Mouse (Mus musculus) midbrain, embryonic 15.5 days (tissue): Measurements from ENCODE around the gene Arhgap28. TPM values are rescaled to one million over a fixed set of nuclear protein-coding genes. Genes with fewer than 3 reads are reported as not detected.

ENCODE experiments used
- ATAC-seq: fragments of 200-750 bp; cut with Nextera tagmentation; replicated peaks from 2 replicates; pipeline ENCODE4 v1.8.0; 2017; ENCODE audit warnings: moderate TSS enrichment
- H3K27ac ChIP-seq: fragments of 300-500 bp; sonication (generic); 2 replicates; pipeline ENCODE4 v1.5.1; 2015; ENCODE audit warnings: mild to moderate bottlenecking, inconsistent platforms
- H3K27me3 ChIP-seq: fragments of 300-500 bp; sonication (generic); replicated peaks from 2 replicates; pipeline ENCODE4 v1.6.1; 2015; ENCODE audit warnings: inconsistent platforms
- H3K36me3 ChIP-seq: fragments of 300-500 bp; sonication (generic); replicated peaks from 2 replicates; pipeline ENCODE4 v1.6.1; 2015; ENCODE audit warnings: inconsistent platforms
- H3K4me1 ChIP-seq: fragments of 300-500 bp; sonication (generic); 2 replicates; pipeline ENCODE4 v1.6.1; 2015; ENCODE audit warnings: inconsistent platforms
- H3K4me2 ChIP-seq: fragments of 300-500 bp; sonication (generic); 2 replicates; pipeline ENCODE4 v1.6.1; 2015; ENCODE audit warnings: inconsistent platforms, mild to moderate bottlenecking, moderate library complexity
- H3K4me3 ChIP-seq: fragments of 300-500 bp; sonication (generic); 2 replicates; pipeline ENCODE4 v1.5.1; 2015; ENCODE audit warnings: mild to moderate bottlenecking, inconsistent platforms
- H3K9ac ChIP-seq: fragments of 300-500 bp; sonication (generic); 2 replicates; pipeline ENCODE4 v1.6.1; 2015; ENCODE audit warnings: mild to moderate bottlenecking, inconsistent platforms
- H3K9me3 ChIP-seq: fragments of 300-500 bp; sonication (generic); 2 replicates; pipeline ENCODE4 v1.6.1; 2016; ENCODE audit warnings: inconsistent platforms
- WGBS: fragments of 180-500 bp; shearing (Covaris S2); methylation state at CpG from one replicate; pipeline ENCODE4 v1.1.7; 2015; ENCODE audit warnings: mixed read lengths; 5-methylcytosine and 5-hydroxymethylcytosine counted together
- polyA plus RNA-seq: library from polyadenylated mRNA; unstranded; fragments of >200 nt; fragmentation: Nextera tagmentation; extraction: Ambion mirVana; gene quantifications from 2 replicates; pipeline ENCODE4 v1.2.1, GENCODE M21; 2015

Arhgap28 gene
- polyA plus RNA-seq, 1 experiment from 2014 or later: 7.3 TPM

GRCm38 (mm10) chr17:67889481-67890325 lies 114.2 kb downstream of the Arhgap28 start:
- no peaks in the 10 kb centered on the region for H3K27me3 ChIP-seq
- no peak overlapping the region for H3K27ac ChIP-seq
- 49% methylated on average over 20 of the region's 20 CpGs for WGBS
- no peaks in the 10 kb centered on the region for H3K4me1 ChIP-seq
- H3K4me3 ChIP-seq: no peak overlapping the region
- no peaks in the 10 kb centered on the region for H3K36me3 ChIP-seq
- no peak for ATAC-seq
- no peaks in the 10 kb centered on the region for H3K9me3 ChIP-seq
- no peak overlapping the region for H3K9ac ChIP-seq
- no peak overlapping the region for H3K4me2 ChIP-seq

GRCm38 (mm10) chr17:67888081-67888480 lies 115.8 kb downstream of the Arhgap28 start:
- Histone ChIP-seq H3K4me3 (no peak overlapping the region), H3K27me3 (no peaks in the 10 kb centered on the region), H3K9ac (no peak overlapping the region), H3K9me3 (no peaks in the 10 kb centered on the region), H3K4me1 (no peaks in the 10 kb centered on the region), H3K4me2 (no peak overlapping the region), H3K36me3 (no peaks in the 10 kb centered on the region), H3K27ac (no peak overlapping the region)
- 90% methylated on average over 9 of the region's 9 CpGs for WGBS
- ATAC-seq: no peak

- no peak for ATAC-seq
- Histone ChIP-seq H3K27me3 (no peaks in the 10 kb centered on the region), H3K9ac (no peak overlapping the region), H3K4me1 (no peaks in the 10 kb centered on the region), H3K36me3 (no peaks in the 10 kb centered on the region), H3K27ac (no peak overlapping the region), H3K4me3 (no peak overlapping the region), H3K4me2 (no peak overlapping the region), H3K9me3 (no peaks in the 10 kb centered on the region)
- WGBS: 79% methylated on average over 5 of the region's 5 CpGs
These were observed 117.6 kb downstream of the Arhgap28 start for GRCm38 (mm10) chr17:67886326-67886725.

GRCm38 (mm10) chr17:67877599-67877998 lies 126.3 kb downstream of the Arhgap28 start:
- Histone ChIP-seq H3K4me2 (no peak overlapping the region), H3K27ac (no peak overlapping the region), H3K4me1 (no peaks in the 10 kb centered on the region), H3K9ac (no peak overlapping the region), H3K36me3 (no peaks in the 10 kb centered on the region), H3K27me3 (no peaks in the 10 kb centered on the region), H3K4me3 (no peak overlapping the region), H3K9me3 (no peaks in the 10 kb centered on the region)
- ATAC-seq: no peak
- WGBS: 84% methylated on average over 12 of the region's 12 CpGs

- WGBS: 70% methylated on average over 23 of the region's 23 CpGs
- ATAC-seq: peak; percentile 83
- Histone ChIP-seq H3K36me3 (no peaks in the 10 kb centered on the region), H3K9ac (no peak overlapping the region), H3K27ac (no peak overlapping the region), H3K27me3 (no peaks in the 10 kb centered on the region), H3K4me1 (no peaks in the 10 kb centered on the region), H3K9me3 (no peaks in the 10 kb centered on the region), H3K4me3 (no peak overlapping the region), H3K4me2 (no peak overlapping the region)
These were observed 134.0 kb downstream of the Arhgap28 start for GRCm38 (mm10) chr17:67869731-67870601.

GRCm38 (mm10) chr17:67866541-67867241 lies 137.2 kb downstream of the Arhgap28 start:
- H3K36me3 ChIP-seq: no peaks in the 10 kb centered on the region
- H3K27ac ChIP-seq: no peak overlapping the region
- H3K4me3 ChIP-seq: no peak overlapping the region
- no peak overlapping the region for H3K4me2 ChIP-seq
- ATAC-seq: no peak
- no peaks in the 10 kb centered on the region for H3K9me3 ChIP-seq
- H3K9ac ChIP-seq: no peak overlapping the region
- H3K27me3 ChIP-seq: no peaks in the 10 kb centered on the region
- 79% methylated on average over 20 of the region's 20 CpGs for WGBS
- H3K4me1 ChIP-seq: no peaks in the 10 kb centered on the region

- ATAC-seq: no peak
- 74% methylated on average over 9 of the region's 9 CpGs for WGBS
These were observed 137.9 kb downstream of the Arhgap28 start for GRCm38 (mm10) chr17:67866026-67866425.

GRCm38 (mm10) chr17:67864912-67865311 lies 139.0 kb downstream of the Arhgap28 start:
- WGBS: 88% methylated on average over 3 of the region's 3 CpGs
- no peak for ATAC-seq

More at GRCm38 (mm10) chr17:67866026-67866425, 137.9 kb downstream of the Arhgap28 start:
- Histone ChIP-seq H3K4me1 (no peaks in the 10 kb centered on the region), H3K36me3 (no peaks in the 10 kb centered on the region), H3K9ac (no peak overlapping the region), H3K4me2 (no peak overlapping the region), H3K27ac (no peak overlapping the region), H3K27me3 (no peaks in the 10 kb centered on the region), H3K9me3 (no peaks in the 10 kb centered on the region), H3K4me3 (no peak overlapping the region)

GRCm38 (mm10) chr17:67864363-67864762 lies 139.6 kb downstream of the Arhgap28 start:
- H3K4me2 ChIP-seq: no peak overlapping the region
- no peaks in the 10 kb centered on the region for H3K36me3 ChIP-seq
- no peaks in the 10 kb centered on the region for H3K4me1 ChIP-seq
- H3K4me3 ChIP-seq: no peak overlapping the region
- H3K9me3 ChIP-seq: no peaks in the 10 kb centered on the region
- H3K27ac ChIP-seq: no peak overlapping the region
- H3K9ac ChIP-seq: no peak overlapping the region
- WGBS: 93% methylated on average over 10 of the region's 10 CpGs
- no peak for ATAC-seq
- no peaks in the 10 kb centered on the region for H3K27me3 ChIP-seq

More at GRCm38 (mm10) chr17:67864912-67865311, 139.0 kb downstream of the Arhgap28 start:
- no peak overlapping the region for H3K9ac ChIP-seq
- H3K27ac ChIP-seq: no peak overlapping the region
- H3K4me1 ChIP-seq: no peaks in the 10 kb centered on the region
- no peaks in the 10 kb centered on the region for H3K36me3 ChIP-seq
- no peaks in the 10 kb centered on the region for H3K9me3 ChIP-seq
- H3K4me2 ChIP-seq: no peak overlapping the region
- no peaks in the 10 kb centered on the region for H3K27me3 ChIP-seq
- no peak overlapping the region for H3K4me3 ChIP-seq

- peak; percentile 79 for ATAC-seq
- H3K9me3 ChIP-seq: no peaks in the 10 kb centered on the region
- 79% methylated on average over 16 of the region's 16 CpGs for WGBS
These were observed 142.0 kb downstream of the Arhgap28 start for GRCm38 (mm10) chr17:67861744-67862535.

GRCm38 (mm10) chr17:67861080-67861630 lies 142.8 kb downstream of the Arhgap28 start:
- H3K9me3 ChIP-seq: no peaks in the 10 kb centered on the region
- no peak overlapping the region for H3K27ac ChIP-seq
- H3K27me3 ChIP-seq: no peaks in the 10 kb centered on the region
- ATAC-seq: peak; percentile 48
- no peak overlapping the region for H3K9ac ChIP-seq
- H3K4me2 ChIP-seq: no peak overlapping the region
- 80% methylated on average over 10 of the region's 10 CpGs for WGBS
- H3K4me3 ChIP-seq: no peak overlapping the region
- H3K4me1 ChIP-seq: no peaks in the 10 kb centered on the region
- H3K36me3 ChIP-seq: no peaks in the 10 kb centered on the region

More at GRCm38 (mm10) chr17:67861744-67862535, 142.0 kb downstream of the Arhgap28 start:
- Histone ChIP-seq H3K36me3 (no peaks in the 10 kb centered on the region), H3K4me3 (no peak overlapping the region), H3K27me3 (no peaks in the 10 kb centered on the region), H3K4me1 (no peaks in the 10 kb centered on the region), H3K4me2 (no peak overlapping the region), H3K9ac (no peak overlapping the region), H3K27ac (no peak overlapping the region)
